Mouse (Mus musculus) frontal cortex, postnatal 14 days (tissue): Measurements from ENCODE around the gene Rsu1.

ENCODE experiments used
- DNase-seq, 2 experiments: peaks; one replicate each; pipeline ENCODE4 v3.0.0; 2022; ENCODE audit warnings: low spot score in 2 of 2

Gene Rsu1

GRCm38 (mm10) chr2:13168743-13169142, 102.5 kb downstream of the Rsu1 start:
- no peak for DNase-seq

DNA sequence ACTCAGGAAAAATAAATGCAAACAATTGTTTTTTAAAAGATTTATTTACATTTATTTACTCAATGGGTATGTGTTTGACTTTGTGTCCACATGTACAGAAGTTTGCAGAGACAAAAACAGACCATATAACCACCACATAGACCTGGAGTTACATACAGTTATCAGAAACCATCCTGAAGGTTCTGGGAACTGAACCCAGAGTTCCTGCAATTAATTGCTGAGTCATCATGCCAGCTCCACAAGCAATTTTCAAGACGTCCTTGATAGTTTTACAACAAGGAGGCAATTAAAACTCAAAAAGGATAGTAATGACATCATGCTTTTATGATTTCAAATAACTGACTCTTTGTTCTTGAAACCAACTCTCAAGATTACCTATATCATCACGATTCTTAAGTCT, 109.5 kb downstream of the Rsu1 start:
- no peak for DNase-seq

- DNase-seq: no peak
Observed at GRCm38 (mm10) chr2:13145245-13145644, 126.0 kb downstream of the Rsu1 start.

GRCm38 (mm10) chr2:13134890-13135289, 136.3 kb downstream of the Rsu1 start:
- DNase-seq: no peak

GRCm38 (mm10) chr2:13132841-13133240, 138.4 kb downstream of the Rsu1 start:
- DNase-seq: no peak

- DNase-seq: no peak
Observed at GRCm38 (mm10) chr2:13132406-13132805, 138.8 kb downstream of the Rsu1 start.

DNA sequence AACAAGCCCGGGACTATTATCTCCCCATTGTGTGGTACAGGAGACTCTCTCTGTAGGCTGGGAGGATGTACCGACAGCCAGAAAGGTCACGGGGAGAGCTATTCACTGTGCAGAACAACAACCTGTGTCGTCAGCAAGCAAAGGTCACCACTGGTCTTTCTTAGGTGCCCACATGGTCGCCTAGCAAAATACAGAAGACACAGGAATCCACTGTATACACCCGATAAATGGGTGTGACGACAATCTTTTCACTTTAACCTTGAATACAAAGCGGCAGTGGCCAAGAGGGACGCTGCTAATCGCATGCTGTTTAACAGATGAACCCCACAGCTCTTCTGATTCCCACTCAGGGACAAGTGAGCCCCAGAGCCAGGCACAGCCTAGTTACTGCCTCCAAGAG, 141.4 kb downstream of the Rsu1 start:
- DNase-seq: no peak

DNA sequence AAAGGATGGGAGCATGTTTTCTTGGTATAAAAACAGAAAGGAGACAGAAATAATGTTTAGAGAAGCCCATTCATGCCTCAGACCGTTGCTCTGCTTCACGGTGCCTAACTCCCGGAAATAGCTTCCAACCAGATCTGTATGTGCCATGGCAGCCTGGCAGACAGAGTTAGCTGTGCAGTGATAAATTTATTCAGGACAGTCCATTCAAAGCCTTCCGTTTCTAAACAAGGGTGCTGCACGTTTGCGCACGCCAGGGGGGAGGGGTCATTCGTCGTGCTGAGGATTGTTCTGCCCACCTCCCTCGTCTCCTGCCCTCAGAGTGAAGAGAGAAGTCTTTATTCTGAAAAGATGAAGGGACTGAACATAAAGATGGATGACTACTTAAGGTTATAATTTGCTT, 141.9 kb downstream of the Rsu1 start:
- peak; percentile 16 to 28 for DNase-seq

DNA sequence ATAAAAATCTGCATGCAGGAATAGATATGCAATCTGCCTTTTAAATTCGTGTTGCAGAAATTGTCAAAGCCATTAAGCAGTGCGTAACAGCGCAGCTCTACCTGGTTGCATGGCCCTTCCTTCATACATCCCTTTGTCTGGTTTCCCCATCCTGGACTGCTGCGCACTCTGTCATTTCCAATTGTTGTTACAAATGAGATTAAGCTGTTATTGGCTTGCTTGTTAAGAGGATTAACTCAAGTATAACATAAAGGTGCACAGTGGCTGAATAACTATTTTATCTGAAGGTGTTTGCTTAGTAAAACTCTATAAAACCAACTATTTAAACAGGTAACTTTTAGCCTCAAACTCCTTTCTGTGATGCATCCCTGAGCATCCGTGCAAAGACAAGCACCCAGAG, 150.8 kb downstream of the Rsu1 start:
- DNase-seq: no peak

DNA sequence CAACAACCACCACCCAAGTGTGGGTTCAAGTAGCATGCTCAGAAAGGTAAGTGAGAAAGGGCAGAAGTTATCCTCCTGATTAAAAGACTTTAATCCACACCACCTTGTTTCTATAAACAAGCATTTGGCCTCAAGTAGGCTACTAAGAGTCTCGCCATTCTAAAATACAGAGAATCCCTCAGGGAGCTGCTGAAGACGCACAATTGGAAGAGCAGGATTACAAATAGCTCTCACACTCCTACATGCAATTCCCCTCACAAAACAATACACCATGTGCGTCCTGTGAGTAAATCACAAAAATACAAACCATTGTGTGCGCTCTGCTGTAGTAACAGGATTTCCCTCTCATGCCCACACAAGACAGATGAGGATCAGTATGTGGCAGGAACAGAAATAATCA, 153.3 kb downstream of the Rsu1 start:
- no peak for DNase-seq

GRCm38 (mm10) chr2:13106531-13106930, 164.7 kb downstream of the Rsu1 start:
- DNase-seq: no peak

GRCm38 (mm10) chr2:13104388-13104787, 166.8 kb downstream of the Rsu1 start:
- DNase-seq: no peak

- DNase-seq: peak; percentile 32 to 42
Observed at GRCm38 (mm10) chr2:13103797-13104200, 167.4 kb downstream of the Rsu1 start.

- DNase-seq: no peak
Observed at GRCm38 (mm10) chr2:13094045-13094444, 177.2 kb downstream of the Rsu1 start.

DNA sequence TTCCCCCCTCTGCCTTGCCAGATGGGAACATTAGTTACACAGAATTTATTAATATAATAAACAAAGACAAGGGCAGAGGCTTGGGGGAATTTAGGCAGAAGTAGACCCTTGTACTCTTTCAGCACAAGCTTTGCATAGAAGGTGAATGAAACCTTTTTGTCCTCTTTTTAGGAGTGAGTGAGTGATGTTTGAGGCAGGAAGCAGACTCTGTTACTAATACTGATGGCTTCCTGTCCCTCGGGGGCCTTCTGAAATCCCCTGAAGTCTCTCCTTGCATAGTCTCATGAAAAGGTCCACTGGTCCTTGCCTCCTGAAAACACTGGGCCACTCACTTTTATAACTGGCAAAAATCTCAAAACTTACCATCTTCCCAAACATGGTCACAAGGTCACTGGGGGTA, 177.6 kb downstream of the Rsu1 start:
- DNase-seq: no peak

DNA sequence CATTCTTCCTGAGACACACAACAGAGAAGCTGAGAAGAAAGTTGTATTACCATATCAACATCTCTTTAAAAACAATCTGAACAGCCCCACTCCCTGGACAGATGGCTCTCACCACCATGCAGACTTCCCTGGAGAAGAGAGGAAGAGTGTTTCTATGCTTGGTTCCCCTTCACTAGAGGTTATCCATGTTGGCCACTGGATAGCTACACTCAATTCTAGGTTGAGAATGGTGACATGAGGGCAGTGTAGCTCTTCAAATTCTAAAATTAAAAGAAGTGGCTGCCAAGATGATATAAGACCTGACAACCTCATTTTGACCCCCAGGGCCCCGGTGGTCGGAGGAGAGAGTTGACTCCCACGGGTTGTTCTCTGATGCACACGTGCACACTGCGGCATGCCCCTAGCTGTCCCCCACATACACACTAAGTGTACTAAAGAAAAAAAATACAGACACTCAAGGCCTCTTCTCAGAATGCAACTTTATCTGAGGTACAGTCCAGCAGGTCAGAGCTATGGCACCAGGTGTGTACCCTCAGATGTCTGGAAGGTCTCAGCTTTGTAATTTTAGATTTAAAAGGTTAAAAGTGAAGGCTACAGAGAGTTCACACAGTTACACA, 179.7 kb downstream of the Rsu1 start:
- no peak for DNase-seq

DNA sequence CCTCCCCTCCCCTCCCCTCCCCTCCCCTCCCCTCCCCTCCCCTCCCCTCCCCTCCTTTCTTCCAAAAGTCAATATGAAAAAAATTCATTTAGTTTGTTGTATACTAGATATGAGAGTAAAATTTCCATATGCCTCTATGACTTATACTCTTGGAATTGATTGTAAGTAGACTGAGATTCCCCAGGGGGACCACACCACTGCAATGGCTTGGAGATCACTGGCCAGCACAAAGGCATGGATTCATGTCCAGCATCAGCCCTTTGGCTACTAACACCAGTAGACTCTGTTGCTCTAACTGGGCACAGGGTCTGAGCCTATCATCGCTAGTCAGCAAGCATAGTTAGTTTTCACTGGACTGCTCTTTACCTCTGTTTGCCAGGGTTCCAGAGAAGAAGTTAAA, 180.4 kb downstream of the Rsu1 start:
- no peak for DNase-seq

DNA sequence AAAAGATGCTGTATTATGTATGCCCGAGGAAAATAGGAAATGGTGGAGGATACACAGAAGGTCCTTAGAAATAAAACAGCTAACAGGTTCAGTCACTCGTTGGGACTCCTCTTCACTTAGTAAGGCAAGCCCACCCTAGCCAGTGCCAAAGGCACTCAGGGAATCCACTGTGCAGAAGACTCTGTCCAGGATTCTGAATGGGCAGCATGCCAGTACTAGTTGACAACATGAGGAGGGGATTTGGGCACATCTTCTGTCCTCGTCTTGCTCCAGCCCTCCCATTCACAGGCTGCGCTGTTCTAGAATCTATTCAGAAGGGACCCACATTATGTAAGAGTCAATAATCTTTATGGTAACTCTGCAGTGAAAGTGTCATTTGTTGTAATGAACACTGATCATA, 181.4 kb downstream of the Rsu1 start:
- DNase-seq: no peak

DNA sequence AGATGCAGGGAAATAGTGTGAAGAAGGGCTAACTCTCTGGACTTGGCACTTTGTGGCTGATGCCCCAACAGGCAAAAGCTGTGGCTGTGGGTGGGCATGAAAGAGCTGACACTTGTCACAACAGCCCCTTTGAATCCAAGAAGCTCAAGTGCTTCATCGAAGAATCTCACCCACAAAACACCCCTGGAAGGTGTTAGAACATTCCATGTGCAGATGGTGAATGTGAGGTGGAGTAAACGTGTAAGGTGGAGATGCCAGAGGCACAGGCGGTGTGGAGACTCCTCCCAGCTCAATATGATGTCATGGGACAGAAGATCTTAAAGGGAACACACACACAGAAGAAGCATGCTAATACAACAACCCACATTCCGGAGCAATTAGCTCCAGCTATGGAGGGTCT, 182.9 kb downstream of the Rsu1 start:
- peak in 1 of 2 experiments; percentile 16 for DNase-seq

DNA sequence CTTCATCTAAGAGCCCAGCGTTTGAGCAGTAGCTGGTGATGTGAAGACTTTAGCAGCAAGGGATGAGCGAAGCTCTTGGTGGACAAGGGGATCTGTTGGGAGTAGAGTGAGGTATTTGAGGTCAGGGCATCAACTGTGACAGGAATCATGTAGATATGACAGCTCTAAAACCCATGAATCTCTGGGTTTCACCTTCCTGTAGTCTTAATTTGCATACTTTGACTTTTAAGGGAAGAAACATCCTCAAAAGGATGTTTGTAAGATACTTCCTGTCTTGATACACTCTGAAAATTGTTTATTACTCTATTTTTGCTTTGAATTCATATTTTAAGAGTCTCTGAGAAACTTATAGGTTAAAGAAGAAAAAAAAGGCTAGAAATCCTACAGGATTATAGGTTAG, 183.4 kb downstream of the Rsu1 start:
- DNase-seq: no peak

GRCm38 (mm10) chr2:13084223-13084622, 187.0 kb downstream of the Rsu1 start:
- no peak for DNase-seq

DNA sequence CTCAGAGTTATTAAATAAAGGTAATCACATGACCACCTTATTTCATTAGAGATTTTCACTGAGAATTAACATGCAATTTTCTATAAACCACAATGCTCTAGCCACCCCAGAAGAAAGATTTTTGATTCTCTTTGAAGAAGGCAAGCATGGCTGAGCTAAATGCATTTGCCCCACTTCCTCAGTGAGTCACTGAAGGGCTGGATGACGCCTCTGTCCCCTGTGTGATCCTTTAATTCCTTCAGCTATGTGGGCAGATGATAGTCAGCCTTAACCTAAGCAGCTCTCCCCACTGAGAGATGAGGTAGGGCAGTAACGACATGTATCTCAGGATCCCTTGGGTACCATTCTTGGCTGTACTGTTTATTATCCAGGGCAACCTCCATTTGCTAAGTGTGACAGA, 190.7 kb downstream of the Rsu1 start:
- DNase-seq: no peak

GRCm38 (mm10) chr2:13072243-13072642, 199.0 kb downstream of the Rsu1 start:
- no peak for DNase-seq

- peak; percentile 25 to 36 for DNase-seq
Observed at GRCm38 (mm10) chr2:13060426-13061170, 210.6 kb downstream of the Rsu1 start.
